Mouse (Mus musculus): ENCODE data around the gene Ces1f.
"Not testable (repeated sequence)": the region's sequence is repeated elsewhere in the genome, so short reads cannot be mapped to it uniquely, and the experiment has no call there.

Ces1f gene

GRCm38 (mm10) chr8:93279556-93279955 lies at the start of gene Ces1f:
Gene Ces1f, minus strand, starts transcription at chr8:93279747.
- DNase-seq (ENCODE audit: low read depth, low spot score), result no peak

GRCm38 (mm10) chr8:93325123-93325522 lies 45.6 kb upstream of the Ces1f start:
- no peak for DNase-seq (ENCODE audit: low read depth, low spot score)

GRCm38 (mm10) chr8:93317031-93317430 lies 37.5 kb upstream of the Ces1f start:
- DNase-seq (ENCODE audit: low read depth, low spot score), result no peak

- no peak for DNase-seq (ENCODE audit: low read depth, low spot score)
Measured at GRCm38 (mm10) chr8:93315557-93315956, 36.0 kb upstream of the Ces1f start.

GRCm38 (mm10) chr8:93283896-93284295 lies 4.3 kb upstream of the Ces1f start:
- DNase-seq (ENCODE audit: low read depth, low spot score), result no peak

GRCm38 (mm10) chr8:93282349-93282748 lies 2.8 kb upstream of the Ces1f start:
- DNase-seq (ENCODE audit: low read depth, low spot score), result no peak

- DNase-seq (ENCODE audit: low read depth, low spot score), result no peak
Measured at GRCm38 (mm10) chr8:93278176-93278805, 1.3 kb downstream of the Ces1f start.

- no peak for DNase-seq (ENCODE audit: low read depth, low spot score)
Measured at GRCm38 (mm10) chr8:93274609-93275008, 4.9 kb downstream of the Ces1f start.

- no peak for DNase-seq (ENCODE audit: low read depth, low spot score)
Measured at GRCm38 (mm10) chr8:93273321-93273720, 6.2 kb downstream of the Ces1f start.

GRCm38 (mm10) chr8:93272686-93273085 lies 6.9 kb downstream of the Ces1f start:
- DNase-seq (ENCODE audit: low read depth, low spot score), result peak; percentile 8

GRCm38 (mm10) chr8:93261436-93261835 lies 18.1 kb downstream of the Ces1f start:
- DNase-seq (ENCODE audit: low read depth, low spot score), result no peak

- DNase-seq (ENCODE audit: low read depth, low spot score), result no peak
Measured at GRCm38 (mm10) chr8:93252400-93252925, 27.1 kb downstream of the Ces1f start.

GRCm38 (mm10) chr8:93246057-93246456 lies 33.5 kb downstream of the Ces1f start:
- DNase-seq (ENCODE audit: low read depth, low spot score), result no peak

- no peak for DNase-seq (ENCODE audit: low read depth, low spot score)
Measured at GRCm38 (mm10) chr8:93239884-93240283, 39.7 kb downstream of the Ces1f start.

- no peak for DNase-seq (ENCODE audit: low read depth, low spot score)
Measured at GRCm38 (mm10) chr8:93235681-93236080, 43.9 kb downstream of the Ces1f start.

- no peak for DNase-seq (ENCODE audit: low read depth, low spot score)
Measured at GRCm38 (mm10) chr8:93234706-93235105, 44.8 kb downstream of the Ces1f start.

GRCm38 (mm10) chr8:93234068-93234467 lies 45.5 kb downstream of the Ces1f start:
- no peak for DNase-seq (ENCODE audit: low read depth, low spot score)

GRCm38 (mm10) chr8:93229446-93229845 lies 50.1 kb downstream of the Ces1f start, which contains the start of gene Ces1e:
Gene Ces1e, minus strand, starts transcription at chr8:93229619.
- no peak for DNase-seq (ENCODE audit: low read depth, low spot score)

GRCm38 (mm10) chr8:93228673-93229370 lies 50.7 kb downstream of the Ces1f start:
- no peak for DNase-seq (ENCODE audit: low read depth, low spot score)

- DNase-seq (ENCODE audit: low read depth, low spot score), result not testable (repeated sequence)
Measured at GRCm38 (mm10) chr8:93226471-93226870, 53.1 kb downstream of the Ces1f start.

GRCm38 (mm10) chr8:93221896-93222295 lies 57.7 kb downstream of the Ces1f start:
- no peak for DNase-seq (ENCODE audit: low read depth, low spot score)

GRCm38 (mm10) chr8:93217867-93218266 lies 61.7 kb downstream of the Ces1f start:
- no peak for DNase-seq (ENCODE audit: low read depth, low spot score)

GRCm38 (mm10) chr8:93217375-93217774 lies 62.2 kb downstream of the Ces1f start:
- peak; percentile 59 for DNase-seq (ENCODE audit: low read depth, low spot score)
